Comparison of ENCODE assay signal across 10 mouse cellular contexts in genomic region chr13:48858054-48858453, GRCm38 (mm10). TPM values are rescaled to one million over a fixed set of nuclear protein-coding genes. Genes with fewer than 3 reads are reported as not detected.
A peak's percentile ranks its signal among the peaks of the same experiment; 100 is the strongest.
DNase-seq lines count a peak whose midpoint lies in the region; ATAC-seq and TF ChIP-seq lines count a peak whose summit lies in the region.
"Had no signal": no experiment of that assay in that cellular context is flagged by ENCODE, and none has a peak within 500 bp of the region (broad histone marks: within the 10 kb centered on the region; RNA-seq: fewer than 3 reads in every experiment).

No protein-coding gene starts in this region.

- H3K27me3 ChIP-seq in lung, embryonic 15.5 days, result no peaks in the 10 kb centered on the region
- H3K27me3 ChIP-seq in limb, embryonic 10.5 days (ENCODE audit: low read depth, poor library complexity, severe bottlenecking), result no peaks in the 10 kb centered on the region
- H3K27me3 ChIP-seq: stomach, embryonic 15.5 days had no signal

- peak; percentile 25 for DNase-seq in gastrocnemius, adult 2 months
- DNase-seq in gastrocnemius, postnatal 14 days, result no peak
- DNase-seq in lung, postnatal 25 days (ENCODE audit: low spot score), result no peak
- DNase-seq in limb, embryonic 10.5 days (ENCODE audit: low spot score), result no peak
- no peak for DNase-seq in frontal cortex, adult 2 months (ENCODE audit: extremely low spot score in 1 of 2, low spot score in 1 of 2)
- DNase-seq in right cerebral cortex, postnatal 36 days (ENCODE audit: low spot score in 2 of 2), result no peak
- DNase-seq: right cerebral cortex, adult 18-20 months had no signal

- no peak overlapping the region for H3K4me2 ChIP-seq in lung, embryonic 15.5 days
- H3K4me2 ChIP-seq: stomach, embryonic 15.5 days had no signal

- peaks cover 68% of the 10 kb centered on the region for H3K4me1 ChIP-seq in lung, embryonic 15.5 days
- H3K4me1 ChIP-seq in bone marrow, adult 2 months (ENCODE audit: control insufficient read depth, insufficient read depth, low read length), result peaks cover 9% of the 10 kb centered on the region
- peaks cover 61% of the 10 kb centered on the region for H3K4me1 ChIP-seq in limb, embryonic 10.5 days

- 39% methylated on average over 6 of the region's 6 CpGs for WGBS in lung, embryonic 15.5 days
- WGBS in bone marrow, adult 2 months, result 72% methylated on average over 6 of the region's 6 CpGs
- 75% methylated on average over 6 of the region's 6 CpGs for WGBS in limb, embryonic 10.5 days

- TF ChIP-seq POLR2A in bone marrow, adult 2 months (IDR thresholded peaks at IDR 0.05; ENCODE audit: borderline replicate concordance, control insufficient read depth, low read depth, low read length), result no peak

- no peak for TF ChIP-seq CTCF in gastrocnemius, adult 2 months (IDR thresholded peaks at IDR 0.05)
- no peak for TF ChIP-seq CTCF in bone marrow, adult 2 months (IDR thresholded peaks at IDR 0.05; ENCODE audit: control insufficient read depth, insufficient read depth, low read length)

- H3K9me3 ChIP-seq in lung, embryonic 15.5 days, result no peaks in the 10 kb centered on the region
- H3K9me3 ChIP-seq in limb, embryonic 10.5 days (replicated peaks), result no peaks in the 10 kb centered on the region
- H3K9me3 ChIP-seq: stomach, embryonic 15.5 days had no signal

- ATAC-seq in lung, embryonic 15.5 days (ENCODE audit: borderline replicate concordance, extremely low read depth, low FRiP score, low TSS enrichment), result peak; percentile 53; the same call in 1 of the 2 replicates

- H3K9ac ChIP-seq in lung, embryonic 15.5 days, result no peak overlapping the region
- H3K9ac ChIP-seq: stomach, embryonic 15.5 days had no signal

- H3K4me3 ChIP-seq in gastrocnemius, adult 2 months, result no peak overlapping the region
- H3K4me3 ChIP-seq in lung, embryonic 15.5 days, result no peak overlapping the region
- H3K4me3 ChIP-seq in bone marrow, adult 2 months (replicated peaks; ENCODE audit: control insufficient read depth, low read depth, low read length), result no peak overlapping the region
- no peak overlapping the region for H3K4me3 ChIP-seq in limb, embryonic 10.5 days
- H3K4me3 ChIP-seq: stomach, embryonic 15.5 days had no signal

- no peaks in the 10 kb centered on the region for H3K36me3 ChIP-seq in lung, embryonic 15.5 days
- H3K36me3 ChIP-seq in limb, embryonic 10.5 days, result peaks cover 10% of the 10 kb centered on the region
- H3K36me3 ChIP-seq: stomach, embryonic 15.5 days had no signal

- peak overlapping the region; percentile 59 for H3K27ac ChIP-seq in gastrocnemius, adult 2 months
- peak overlapping the region; percentile 77 for H3K27ac ChIP-seq in lung, embryonic 15.5 days
- peak overlapping the region; percentile 58 for H3K27ac ChIP-seq in bone marrow, adult 2 months (ENCODE audit: control insufficient read depth, insufficient read depth, low read depth, low read length, poor library complexity)
- peak overlapping the region; percentile 19; the same call in 1 of the 2 replicates for H3K27ac ChIP-seq in limb, embryonic 10.5 days

- intact Hi-C loops in gastrocnemius, adult 2 months (cut with DNase I), result no loop called here
- intact Hi-C loops in gastrocnemius, postnatal 14 days (cut with DNase I; ENCODE audit: low total_unique reads), result loop anchor here (10.0 kb wide), 1 partner anchor 147 kb away; no protein-coding TSS in a partner anchor

RNA-seq across cellular contexts. Expression of gene Phf2, which starts 12.9 kb away (rescaled TPM):
- total RNA-seq in gastrocnemius, adult 2 months (2021), result 10 to 100 TPM; 33.8 to 34.7 TPM
- 10 to 100 TPM; 21.5 to 22.3 TPM for total RNA-seq in gastrocnemius, postnatal 14 days (2021)
- polyA plus RNA-seq in lung, embryonic 15.5 days (2015; fragmentation: Nextera tagmentation; extraction: Ambion mirVana), result 8.0 and 8.3 TPM in 2 replicates
- 8.6 and 11.8 TPM in 2 replicates for polyA plus RNA-seq in bone marrow, adult 2 months (2011; ENCODE audit: insufficient read depth, insufficient read length, low replicate concordance, missing spikeins)
- 6.6 and 8.2 TPM in 2 replicates for polyA plus RNA-seq in limb, embryonic 10.5 days (2016; fragmentation: Nextera tagmentation; extraction: Ambion mirVana)
- 23.2 and 25.1 TPM in 2 replicates for polyA plus RNA-seq in frontal cortex, adult 2 months (2012; rRNA removed)

Comparison
In these comparisons a context has a peak if more than half of its experiments do, and no peak if none do; other contexts are left out.
1. H3K27ac ChIP-seq: peak in every context shown above with its lines; median percentile 77 in lung, embryonic 15.5 days; 59 in gastrocnemius, adult 2 months; 58 in bone marrow, adult 2 months; 19 in limb, embryonic 10.5 days.